Mouse (Mus musculus) limb, embryonic 13.5 days (tissue): Measurements from ENCODE around the gene Tmem40. TPM values are rescaled to one million over a fixed set of nuclear protein-coding genes. Genes with fewer than 3 reads are reported as not detected.

ENCODE experiments used
- ATAC-seq: fragments of 200-750 bp; cut with Nextera tagmentation; 2 replicates; pipeline ENCODE4 v1.8.0; 2017; ENCODE audit warnings: low read depth, moderate number of reproducible peaks, moderate TSS enrichment; ENCODE audit not compliant: low FRiP score
- H3K27ac ChIP-seq: fragments of 300-500 bp; sonication (generic); 2 replicates; pipeline ENCODE4 v1.5.1; 2015; ENCODE audit warnings: inconsistent platforms, mild to moderate bottlenecking, moderate library complexity
- H3K27me3 ChIP-seq: fragments of 300-500 bp; sonication (generic); 2 replicates; pipeline ENCODE4 v1.6.1; 2015; ENCODE audit warnings: mild to moderate bottlenecking, inconsistent platforms
- H3K36me3 ChIP-seq: fragments of 300-500 bp; sonication (generic); 2 replicates; pipeline ENCODE4 v1.6.1; 2015; ENCODE audit warnings: inconsistent platforms, mild to moderate bottlenecking, moderate library complexity
- H3K4me1 ChIP-seq: fragments of 300-500 bp; sonication (generic); 2 replicates; pipeline ENCODE4 v1.6.1; 2015; ENCODE audit warnings: inconsistent platforms
- H3K4me2 ChIP-seq: fragments of 300-500 bp; sonication (generic); replicated peaks from 2 replicates; pipeline ENCODE4 v1.6.1; 2015; ENCODE audit warnings: inconsistent platforms, mild to moderate bottlenecking, moderate library complexity
- H3K4me3 ChIP-seq: fragments of 300-500 bp; sonication (generic); 2 replicates; pipeline ENCODE4 v1.5.1; 2015; ENCODE audit warnings: moderate library complexity, mild to moderate bottlenecking, inconsistent platforms
- H3K9ac ChIP-seq: fragments of 300-500 bp; sonication (generic); 2 replicates; pipeline ENCODE4 v1.6.1; 2015; ENCODE audit warnings: mild to moderate bottlenecking, inconsistent platforms
- H3K9me3 ChIP-seq: fragments of 300-500 bp; sonication (generic); 2 replicates; pipeline ENCODE4 v1.6.1; 2016; ENCODE audit warnings: inconsistent platforms
- WGBS: fragments of 180-500 bp; shearing (Covaris S2); methylation state at CpG from one replicate; pipeline ENCODE4 v1.1.7; 2015; 5-methylcytosine and 5-hydroxymethylcytosine counted together
- polyA plus RNA-seq: library from polyadenylated mRNA; unstranded; fragments of >200 nt; fragmentation: Nextera tagmentation; extraction: Ambion mirVana; gene quantifications from 2 replicates; pipeline ENCODE4 v1.2.1, GENCODE M21; 2015

Gene Tmem40
- 2.6 and 3.4 TPM in 2 replicates for polyA plus RNA-seq

GRCm38 (mm10) chr6:115761995-115762756, at the start of gene Tmem40:
Gene Tmem40 (minus strand): TSS chr6:115762410.
- no peaks in the 10 kb centered on the region for H3K36me3 ChIP-seq
- peaks cover 33% of the 10 kb centered on the region for H3K4me1 ChIP-seq
- 0 out of 2 replicates have a peak, but pooled peaks have one; percentile 22 for ATAC-seq
- 4% methylated on average over 9 of the region's 9 CpGs for WGBS
- H3K27ac ChIP-seq, result peak within 1 kb of the TSS; percentile 85
- H3K9ac ChIP-seq, result peak within 1 kb of the TSS; percentile 35; the same call in 1 of the 2 replicates
- H3K9me3 ChIP-seq, result no peaks in the 10 kb centered on the region
- peak within 1 kb of the TSS; percentile 5; the same call in 1 of the 2 replicates for H3K4me3 ChIP-seq
- no peaks in the 10 kb centered on the region for H3K27me3 ChIP-seq
- H3K4me2 ChIP-seq, result peak within 1 kb of the TSS; percentile 42

GRCm38 (mm10) chr6:115811606-115812005, 49.4 kb upstream of the Tmem40 start:
- H3K27ac ChIP-seq, result no peak overlapping the region
- no peaks in the 10 kb centered on the region for H3K9me3 ChIP-seq
- H3K27me3 ChIP-seq, result no peaks in the 10 kb centered on the region
- ATAC-seq, result no peak
- H3K36me3 ChIP-seq, result peaks cover 10% of the 10 kb centered on the region
- H3K4me1 ChIP-seq, result peaks cover 13% of the 10 kb centered on the region
- no peak overlapping the region for H3K9ac ChIP-seq
- no peak overlapping the region for H3K4me2 ChIP-seq
- H3K4me3 ChIP-seq, result no peak overlapping the region
- 68% methylated on average over 8 of the region's 8 CpGs for WGBS

- WGBS, result under 1% methylated on average over 47 of the region's 47 CpGs
- Histone ChIP-seq H3K9me3 (no peaks in the 10 kb centered on the region), H3K4me3 (peak within 1 kb of the TSS; percentile 100), H3K4me2 (peak within 1 kb of the TSS; percentile 96), H3K36me3 (peaks cover 39% of the 10 kb centered on the region), H3K4me1 (peaks cover 20% of the 10 kb centered on the region), H3K9ac (peak within 1 kb of the TSS; percentile 99), H3K27me3 (no peaks in the 10 kb centered on the region), H3K27ac (peak within 1 kb of the TSS; percentile 97)
- ATAC-seq, result peak; percentile 86
Measured at GRCm38 (mm10) chr6:115808488-115809231, 46.5 kb upstream of the Tmem40 start, which contains the start of gene Rpl32. Gene Rpl32 (minus strand): TSS chr6:115808747.

GRCm38 (mm10) chr6:115808196-115808487, 45.9 kb upstream of the Tmem40 start:
- H3K36me3 ChIP-seq, result peaks cover 43% of the 10 kb centered on the region
- no peaks in the 10 kb centered on the region for H3K27me3 ChIP-seq
- WGBS, result under 1% methylated on average over 22 of the region's 22 CpGs
- H3K27ac ChIP-seq, result peak overlapping the region; percentile 97
- H3K4me3 ChIP-seq, result peak overlapping the region; percentile 100
- H3K4me2 ChIP-seq, result peak overlapping the region; percentile 96
- no peak for ATAC-seq
- peak overlapping the region; percentile 99 for H3K9ac ChIP-seq
- peaks cover 20% of the 10 kb centered on the region for H3K4me1 ChIP-seq
- no peaks in the 10 kb centered on the region for H3K9me3 ChIP-seq

- peaks cover 48% of the 10 kb centered on the region for H3K36me3 ChIP-seq
- H3K4me3 ChIP-seq, result peak overlapping the region; percentile 100
- H3K4me2 ChIP-seq, result peak overlapping the region; percentile 96
- no peak for ATAC-seq
- WGBS, result 3% methylated on average over 15 of the region's 15 CpGs
- H3K4me1 ChIP-seq, result peaks cover 20% of the 10 kb centered on the region
- peak overlapping the region; percentile 99 for H3K9ac ChIP-seq
- no peaks in the 10 kb centered on the region for H3K27me3 ChIP-seq
- peak overlapping the region; percentile 97 for H3K27ac ChIP-seq
- H3K9me3 ChIP-seq, result no peaks in the 10 kb centered on the region
Measured at GRCm38 (mm10) chr6:115807464-115808195, 45.4 kb upstream of the Tmem40 start.

- no peak overlapping the region for H3K9ac ChIP-seq
- H3K27ac ChIP-seq, result no peak overlapping the region
- WGBS, result 67% methylated on average over 10 of the region's 10 CpGs
- H3K27me3 ChIP-seq, result no peaks in the 10 kb centered on the region
- H3K4me3 ChIP-seq, result no peak overlapping the region
- H3K4me1 ChIP-seq, result peaks cover 20% of the 10 kb centered on the region
- no peaks in the 10 kb centered on the region for H3K9me3 ChIP-seq
- no peak for ATAC-seq
- H3K36me3 ChIP-seq, result peaks cover 77% of the 10 kb centered on the region
- no peak overlapping the region for H3K4me2 ChIP-seq
Measured at GRCm38 (mm10) chr6:115804432-115805192, 42.4 kb upstream of the Tmem40 start.

GRCm38 (mm10) chr6:115803541-115804382, 41.6 kb upstream of the Tmem40 start:
- ATAC-seq, result peak; percentile 26
- no peaks in the 10 kb centered on the region for H3K9me3 ChIP-seq
- 44% methylated on average over 16 of the region's 16 CpGs for WGBS
- peaks cover 20% of the 10 kb centered on the region for H3K4me1 ChIP-seq
- no peak overlapping the region for H3K4me3 ChIP-seq
- no peak overlapping the region for H3K27ac ChIP-seq
- H3K9ac ChIP-seq, result no peak overlapping the region
- H3K36me3 ChIP-seq, result peaks cover 85% of the 10 kb centered on the region
- H3K27me3 ChIP-seq, result no peaks in the 10 kb centered on the region
- H3K4me2 ChIP-seq, result no peak overlapping the region

- H3K27me3 ChIP-seq, result no peaks in the 10 kb centered on the region
- H3K4me2 ChIP-seq, result no peak overlapping the region
- no peak overlapping the region for H3K27ac ChIP-seq
- ATAC-seq, result no peak
- no peak overlapping the region for H3K4me3 ChIP-seq
- 96% methylated on average over 3 of the region's 3 CpGs for WGBS
- no peaks in the 10 kb centered on the region for H3K9me3 ChIP-seq
- H3K9ac ChIP-seq, result no peak overlapping the region
- H3K4me1 ChIP-seq, result peaks cover 12% of the 10 kb centered on the region
- peaks cover 97% of the 10 kb centered on the region for H3K36me3 ChIP-seq
Measured at GRCm38 (mm10) chr6:115801811-115802210, 39.6 kb upstream of the Tmem40 start.

GRCm38 (mm10) chr6:115792691-115793215, 30.5 kb upstream of the Tmem40 start:
- peaks cover 99% of the 10 kb centered on the region for H3K36me3 ChIP-seq
- no peak overlapping the region for H3K27ac ChIP-seq
- no peak for ATAC-seq
- WGBS, result 87% methylated on average over 21 of the region's 21 CpGs
- H3K27me3 ChIP-seq, result no peaks in the 10 kb centered on the region
- no peak overlapping the region; the same call in 1 of the 2 replicates for H3K9ac ChIP-seq
- no peak overlapping the region for H3K4me2 ChIP-seq
- no peaks in the 10 kb centered on the region for H3K9me3 ChIP-seq
- H3K4me3 ChIP-seq, result no peak overlapping the region
- H3K4me1 ChIP-seq, result peaks cover 9% of the 10 kb centered on the region; the same call in 1 of the 2 replicates

GRCm38 (mm10) chr6:115791842-115792686, 29.9 kb upstream of the Tmem40 start:
- H3K36me3 ChIP-seq, result peaks cover 99% of the 10 kb centered on the region
- no peaks in the 10 kb centered on the region for H3K9me3 ChIP-seq
- WGBS, result 79% methylated on average over 34 of the region's 34 CpGs
- peak overlapping the region; percentile 4; the same call in 1 of the 2 replicates for H3K9ac ChIP-seq
- peaks cover 9% of the 10 kb centered on the region; the same call in 1 of the 2 replicates for H3K4me1 ChIP-seq
- H3K4me3 ChIP-seq, result no peak overlapping the region
- H3K4me2 ChIP-seq, result no peak overlapping the region
- H3K27me3 ChIP-seq, result no peaks in the 10 kb centered on the region
- ATAC-seq, result peak; percentile 52; the same call in 1 of the 2 replicates
- H3K27ac ChIP-seq, result no peak overlapping the region
